Mouse (Mus musculus): ENCODE measurements around the gene Mbnl2.

GRCm38 (mm10) chr14:120344641-120345040 lies 69.2 kb downstream of the Mbnl2 start:
- TF ChIP-seq UBTF (IDR thresholded peaks at IDR 0.05; ENCODE audit: low read depth, low read length) (no peak), EP300 (IDR thresholded peaks at IDR 0.05; ENCODE audit: low read length) (no peak), CTCF (conservative IDR thresholded peaks at IDR 0.05 in 1 of 2, IDR thresholded peaks at IDR 0.05 in 1 of 2; ENCODE audit: low read depth in 2 of 2, low read length in 2 of 2) (no peak), RAD21 (IDR thresholded peaks at IDR 0.05; ENCODE audit: low read depth, low read length) (no peak), HCFC1 (IDR thresholded peaks at IDR 0.05; ENCODE audit: low read depth, low read length) (no peak), ZC3H11A (IDR thresholded peaks at IDR 0.05; ENCODE audit: low read depth, low read length) (no peak), ZMIZ1 (IDR thresholded peaks at IDR 0.05; ENCODE audit: low read depth, low read length) (no peak), POLR2A (IDR thresholded peaks at IDR 0.05; ENCODE audit: low read depth, low read length) (no peak), USF1 (IDR thresholded peaks at IDR 0.05; ENCODE audit: low read depth, low read length) (no peak), NELFE (IDR thresholded peaks at IDR 0.05; ENCODE audit: low read depth, low read length) (no peak), E2F4 (IDR thresholded peaks at IDR 0.05; ENCODE audit: insufficient replicate concordance, low read depth, low read length) (no peak)

Data from CH12.LX (cell line).